Mouse (Mus musculus) embryonic facial prominence, embryonic 15.5 days (tissue): ENCODE data around the gene Snrpb. TPM values are rescaled to one million over a fixed set of nuclear protein-coding genes. Genes with fewer than 3 reads are reported as not detected.
A peak's percentile ranks its signal among the peaks of the same experiment; 100 is the strongest.

Experiments used
- ATAC-seq: fragments of 200-750 bp; cut with Nextera tagmentation; 2 replicates; pipeline ENCODE4 v1.8.0; 2017; ENCODE audit warnings: low read depth, moderate TSS enrichment; ENCODE audit not compliant: insufficient number of reproducible peaks, low FRiP score, low TSS enrichment
- H3K27ac ChIP-seq: fragments of 300-500 bp; sonication (generic); replicated peaks from 2 replicates; pipeline ENCODE4 v1.5.1; 2015; ENCODE audit warnings: mild to moderate bottlenecking, inconsistent platforms
- H3K27me3 ChIP-seq: fragments of 300-500 bp; sonication (generic); 2 replicates; pipeline ENCODE4 v1.6.1; 2015; ENCODE audit warnings: inconsistent platforms
- H3K36me3 ChIP-seq: fragments of 300-500 bp; sonication (generic); 2 replicates; pipeline ENCODE4 v1.6.1; 2015; ENCODE audit warnings: mild to moderate bottlenecking, inconsistent platforms
- H3K4me1 ChIP-seq: fragments of 300-500 bp; sonication (generic); 2 replicates; pipeline ENCODE4 v1.6.1; 2015; ENCODE audit warnings: inconsistent platforms
- H3K4me2 ChIP-seq: fragments of 300-500 bp; sonication (generic); replicated peaks from 2 replicates; pipeline ENCODE4 v1.6.1; 2015; ENCODE audit warnings: mild to moderate bottlenecking, inconsistent platforms
- H3K4me3 ChIP-seq: fragments of 300-500 bp; sonication (generic); replicated peaks from 2 replicates; pipeline ENCODE4 v1.5.1; 2015; ENCODE audit warnings: mild to moderate bottlenecking, inconsistent platforms
- H3K9ac ChIP-seq: fragments of 300-500 bp; sonication (generic); 2 replicates; pipeline ENCODE4 v1.6.1; 2015; ENCODE audit warnings: inconsistent platforms
- H3K9me3 ChIP-seq: fragments of 300-500 bp; sonication (generic); replicated peaks from 2 replicates; pipeline ENCODE4 v1.6.1; 2016; ENCODE audit warnings: inconsistent platforms
- WGBS: fragments of 180-500 bp; shearing (Covaris S2); methylation state at CpG from one replicate; pipeline ENCODE4 v1.1.7; 2015; 5-methylcytosine and 5-hydroxymethylcytosine counted together
- polyA plus RNA-seq: library from polyadenylated mRNA; unstranded; fragments of >200 nt; fragmentation: Nextera tagmentation; extraction: Ambion mirVana; gene quantifications from 2 replicates; pipeline ENCODE4 v1.2.1, GENCODE M21; 2015

Snrpb gene
- polyA plus RNA-seq = 531 and 540 TPM in 2 replicates

DNA sequence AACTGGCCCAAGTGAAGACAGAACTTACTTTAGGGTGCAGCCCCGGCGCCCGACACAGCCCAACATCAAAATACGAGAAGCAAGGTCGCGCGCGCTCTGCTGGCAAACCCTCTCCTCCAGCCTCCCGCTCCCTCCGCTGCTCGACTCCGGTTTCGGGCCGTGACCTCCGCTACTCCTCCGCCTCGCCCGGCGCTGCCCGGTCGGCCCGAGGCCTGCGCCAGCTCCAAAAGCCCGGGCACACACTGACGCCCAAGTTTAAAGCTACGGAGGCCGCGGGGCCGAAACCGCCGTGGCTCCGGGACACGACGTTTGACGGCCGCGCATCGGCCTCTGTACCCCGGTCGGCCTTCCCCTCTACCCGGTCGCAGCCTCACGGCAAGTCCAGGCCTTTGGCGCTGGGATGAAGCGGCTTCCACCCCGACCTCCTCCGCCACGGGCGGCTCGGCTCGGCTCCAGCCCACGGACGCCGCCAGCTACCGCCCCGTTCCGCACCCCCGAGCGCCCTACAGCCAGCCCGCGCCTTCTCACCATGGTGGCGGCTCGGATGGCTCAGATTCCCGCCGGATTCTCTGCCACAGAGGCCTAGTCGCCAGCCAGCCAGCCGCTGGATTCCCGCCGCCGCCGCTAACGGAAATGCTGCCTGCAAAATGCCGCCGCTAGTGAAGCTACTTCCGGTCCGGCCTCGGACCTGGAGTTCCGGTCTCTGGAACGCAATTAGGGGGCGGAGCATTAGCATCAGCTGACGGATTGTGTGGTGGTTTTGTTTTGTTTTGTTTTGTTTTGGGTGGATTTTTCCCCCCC is at the start of gene Snrpb:
Gene Snrpb, minus strand, starts transcription at position 698 of the 801 bp plus-strand sequence.
- no peaks in the 10 kb centered on the region for H3K9me3 ChIP-seq
- under 1% methylated on average over 81 of the region's 81 CpGs for WGBS
- H3K9ac ChIP-seq = peak within 1 kb of the TSS; percentile 100
- peak within 1 kb of the TSS; percentile 97 for H3K4me3 ChIP-seq
- H3K27me3 ChIP-seq = no peaks in the 10 kb centered on the region
- peaks cover 26% of the 10 kb centered on the region for H3K36me3 ChIP-seq
- H3K4me1 ChIP-seq = peaks cover 20% of the 10 kb centered on the region
- ATAC-seq = peak; percentile 91
- H3K4me2 ChIP-seq = peak within 1 kb of the TSS; percentile 76
- peak within 1 kb of the TSS; percentile 97 for H3K27ac ChIP-seq

DNA sequence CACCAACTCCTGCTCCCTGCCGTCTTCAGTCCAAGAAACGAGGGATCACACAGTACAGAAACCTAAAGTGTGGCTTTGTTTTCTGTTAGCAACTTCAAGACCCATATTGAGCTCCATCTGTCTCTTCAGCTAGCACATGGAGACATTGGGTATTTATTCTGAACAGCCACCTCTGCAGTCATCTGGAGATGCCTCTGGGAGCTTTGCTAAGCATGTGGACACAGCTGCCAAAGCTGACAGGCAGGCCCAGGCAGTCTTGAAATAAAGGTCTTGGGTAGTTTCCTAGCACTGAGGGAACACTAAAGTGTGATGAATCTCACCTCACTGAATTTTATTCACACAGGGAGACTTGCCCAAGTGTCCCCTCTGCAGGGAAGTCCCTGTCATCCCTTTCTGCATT is 32.4 kb upstream of the Snrpb start:
- H3K9ac ChIP-seq = no peak overlapping the region
- ATAC-seq = no peak
- 59% methylated on average over 2 of the region's 2 CpGs for WGBS
- no peaks in the 10 kb centered on the region for H3K27me3 ChIP-seq
- H3K4me2 ChIP-seq = no peak overlapping the region
- H3K36me3 ChIP-seq = no peaks in the 10 kb centered on the region
- no peak overlapping the region for H3K27ac ChIP-seq
- H3K9me3 ChIP-seq = no peaks in the 10 kb centered on the region
- H3K4me1 ChIP-seq = no peaks in the 10 kb centered on the region
- H3K4me3 ChIP-seq = no peak overlapping the region

DNA sequence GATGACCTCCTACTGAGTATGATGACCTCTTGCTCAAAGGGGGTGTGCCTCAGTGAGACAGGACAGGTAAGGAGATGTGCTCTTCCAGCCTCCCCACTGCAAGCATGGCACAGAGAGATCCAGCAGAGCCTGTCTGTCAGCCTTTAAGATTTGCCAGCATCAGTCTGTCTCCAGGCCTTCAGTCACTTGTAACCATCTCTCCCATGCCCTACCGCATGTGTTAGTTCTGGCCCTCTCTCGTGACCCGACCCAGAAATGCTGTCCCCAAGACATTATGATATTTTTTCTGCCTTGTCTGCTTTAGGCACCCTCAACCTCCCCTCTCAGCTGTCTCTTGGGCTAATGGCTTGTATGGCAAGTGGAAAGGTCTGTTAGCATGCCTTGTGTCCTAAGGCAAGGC is 30.4 kb upstream of the Snrpb start:
- no peaks in the 10 kb centered on the region for H3K27me3 ChIP-seq
- no peaks in the 10 kb centered on the region for H3K36me3 ChIP-seq
- ATAC-seq = no peak
- no peak overlapping the region for H3K27ac ChIP-seq
- no peak overlapping the region for H3K9ac ChIP-seq
- WGBS = 94% methylated on average over 3 of the region's 3 CpGs
- no peak overlapping the region for H3K4me3 ChIP-seq
- H3K4me1 ChIP-seq = no peaks in the 10 kb centered on the region
- H3K4me2 ChIP-seq = no peak overlapping the region
- no peaks in the 10 kb centered on the region for H3K9me3 ChIP-seq

DNA sequence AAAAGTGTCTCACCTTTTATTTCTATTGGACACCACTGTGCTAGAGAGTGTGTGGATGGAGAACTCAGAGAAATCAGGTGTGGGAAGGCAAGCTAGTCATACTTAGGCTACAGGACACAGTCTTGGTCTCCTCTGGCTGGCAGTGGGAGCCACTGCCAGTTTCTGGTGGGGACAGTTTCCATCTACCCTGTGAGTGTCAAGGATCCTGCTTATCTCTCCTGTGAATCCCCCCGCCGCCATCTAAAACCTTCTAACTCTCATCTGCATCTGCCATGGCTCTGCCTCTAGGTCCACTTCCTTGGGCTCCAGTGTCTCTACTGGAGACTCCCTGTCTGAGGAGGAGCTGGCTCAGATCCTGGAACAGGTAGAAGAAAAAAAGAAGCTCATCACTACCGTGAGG is 28.8 kb upstream of the Snrpb start:
- Histone ChIP-seq H3K9me3 (no peaks in the 10 kb centered on the region), H3K4me3 (no peak overlapping the region), H3K9ac (no peak overlapping the region), H3K36me3 (no peaks in the 10 kb centered on the region), H3K27me3 (no peaks in the 10 kb centered on the region), H3K27ac (no peak overlapping the region), H3K4me1 (no peaks in the 10 kb centered on the region), H3K4me2 (no peak overlapping the region)
- 94% methylated on average over 3 of the region's 3 CpGs for WGBS
- ATAC-seq = no peak

DNA sequence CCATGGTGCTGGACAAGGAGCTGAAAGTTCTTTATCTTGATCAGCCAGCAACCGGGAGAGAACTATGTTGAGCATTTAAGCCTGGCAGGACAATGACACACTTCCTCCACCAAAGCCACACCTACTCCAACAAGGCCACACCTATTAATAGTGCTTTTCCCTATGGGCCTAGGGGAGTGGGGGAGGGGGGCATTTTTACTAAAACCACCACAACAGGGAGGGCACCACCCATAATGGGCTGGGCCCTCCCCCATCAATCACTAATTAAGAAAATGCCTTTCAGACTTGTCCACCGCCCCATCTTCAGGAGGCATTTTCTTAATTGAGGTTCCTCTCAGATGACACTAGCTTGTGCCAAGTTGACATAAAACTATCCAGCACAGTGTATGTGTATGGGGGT is 28.2 kb upstream of the Snrpb start:
- Histone ChIP-seq H3K4me2 (no peak overlapping the region), H3K9ac (no peak overlapping the region)
- no peak for ATAC-seq

DNA sequence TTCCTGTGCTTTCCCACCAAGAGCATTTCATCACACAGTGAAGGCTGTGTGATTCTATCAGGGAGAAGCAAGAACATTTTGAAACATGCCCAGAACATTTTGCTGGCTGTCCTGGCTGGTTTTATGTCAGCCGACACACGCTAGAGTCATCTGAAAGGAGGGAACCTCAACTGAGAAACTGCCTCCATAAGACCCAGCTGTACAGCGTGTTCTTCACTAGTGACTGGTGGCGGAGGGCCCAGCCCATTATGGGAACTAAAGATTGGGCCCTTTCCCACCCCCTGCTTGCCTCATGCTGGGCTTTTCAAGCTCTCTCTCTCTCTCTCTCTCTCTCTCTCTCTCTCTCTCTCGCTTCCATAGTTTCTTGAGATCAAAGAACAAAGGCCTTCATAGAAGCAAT is 21.8 kb upstream of the Snrpb start:
- Histone ChIP-seq H3K27ac (no peak overlapping the region), H3K4me1 (no peaks in the 10 kb centered on the region), H3K36me3 (no peaks in the 10 kb centered on the region), H3K27me3 (no peaks in the 10 kb centered on the region), H3K4me2 (no peak overlapping the region), H3K4me3 (no peak overlapping the region), H3K9ac (no peak overlapping the region), H3K9me3 (no peaks in the 10 kb centered on the region)
- 44% methylated on average over 5 of the region's 5 CpGs for WGBS
- no peak for ATAC-seq

More for the DNA sequence above, 28.2 kb upstream of the Snrpb start:
- Histone ChIP-seq H3K9me3 (no peaks in the 10 kb centered on the region), H3K4me3 (no peak overlapping the region), H3K27ac (no peak overlapping the region), H3K36me3 (no peaks in the 10 kb centered on the region), H3K4me1 (no peaks in the 10 kb centered on the region), H3K27me3 (no peaks in the 10 kb centered on the region)
- WGBS = 64% methylated on average over 2 of the region's 2 CpGs

DNA sequence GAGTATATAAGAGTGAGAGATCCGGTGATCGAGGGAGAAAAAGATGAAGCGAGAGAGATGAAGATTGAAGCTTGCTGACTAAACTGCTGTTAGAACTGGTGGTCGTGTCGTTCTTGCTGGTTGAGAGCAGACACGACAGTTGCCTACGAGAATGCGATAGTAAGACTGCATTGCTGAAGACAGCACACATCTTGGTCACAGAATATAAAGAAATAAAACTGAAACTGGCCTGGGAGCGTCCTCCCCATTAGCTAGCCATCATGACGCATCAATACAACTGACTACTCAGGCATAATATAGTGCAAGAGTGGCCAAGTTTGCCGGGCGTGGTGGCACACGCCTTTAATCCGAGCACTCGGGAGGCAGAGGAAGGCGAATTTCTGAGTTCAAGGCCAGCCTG is 15.7 kb upstream of the Snrpb start, which contains the start of gene Tmc2:
Gene Tmc2, plus strand, starts transcription at position 301 of the 400 bp plus-strand sequence.
- no peak within 1 kb of the TSS for H3K9ac ChIP-seq
- no peaks in the 10 kb centered on the region for H3K36me3 ChIP-seq
- no peak within 1 kb of the TSS for H3K27ac ChIP-seq
- WGBS = 94% methylated on average over 16 of the region's 16 CpGs
- H3K4me3 ChIP-seq = no peak within 1 kb of the TSS
- H3K9me3 ChIP-seq = no peaks in the 10 kb centered on the region
- H3K4me1 ChIP-seq = no peaks in the 10 kb centered on the region
- no peak within 1 kb of the TSS for H3K4me2 ChIP-seq
- no peak for ATAC-seq
- no peaks in the 10 kb centered on the region for H3K27me3 ChIP-seq

DNA sequence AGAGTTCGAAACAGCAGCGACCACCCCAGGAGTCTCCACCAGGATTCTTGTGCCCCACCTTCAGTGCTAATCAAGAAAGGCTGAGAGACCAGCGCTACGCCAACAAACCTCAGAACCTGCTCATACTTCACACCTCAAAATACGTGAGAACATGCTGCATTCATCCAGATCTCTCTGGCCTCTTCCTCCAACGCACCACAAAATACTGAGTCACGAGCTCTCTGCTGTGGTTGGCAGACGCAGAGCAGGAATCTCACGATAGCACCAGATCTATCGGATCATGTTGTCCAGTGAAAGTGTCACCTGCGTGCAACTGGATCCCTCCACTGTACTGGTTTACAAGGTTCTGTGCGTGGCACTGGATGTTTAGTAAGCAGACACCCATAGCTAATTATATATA is 9.2 kb upstream of the Snrpb start:
- no peak overlapping the region for H3K4me2 ChIP-seq
- no peak for ATAC-seq
- H3K27me3 ChIP-seq = no peaks in the 10 kb centered on the region

DNA sequence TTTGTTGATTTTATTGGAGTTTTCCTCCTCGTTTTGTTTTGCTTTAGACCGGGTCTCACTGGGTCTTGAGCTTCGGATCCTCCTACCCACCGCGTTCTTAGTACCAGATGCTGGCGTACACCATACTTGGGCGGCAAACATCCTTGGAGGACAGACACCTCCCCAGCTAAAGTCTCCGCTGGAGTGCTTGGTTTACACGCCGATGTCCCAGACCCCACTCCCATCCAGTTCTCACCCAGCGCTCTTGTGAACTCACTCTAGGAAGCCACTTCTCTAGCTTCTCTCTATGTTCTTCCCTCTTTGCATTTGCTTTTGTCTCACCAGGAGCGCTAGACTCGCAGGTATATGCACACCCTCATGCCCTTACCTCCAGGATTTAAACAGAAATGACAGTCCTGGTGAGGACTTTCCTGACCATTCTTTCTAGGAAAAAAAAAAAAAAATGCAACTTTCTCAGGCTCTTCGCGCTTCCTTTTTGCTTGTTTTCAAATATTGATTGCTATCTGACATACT is 360 bp upstream of the Snrpb start:
- ATAC-seq = peak; percentile 61
- peak overlapping the region; percentile 100 for H3K9ac ChIP-seq
- H3K36me3 ChIP-seq = peaks cover 20% of the 10 kb centered on the region
- peak overlapping the region; percentile 97 for H3K4me3 ChIP-seq
- peak overlapping the region; percentile 76 for H3K4me2 ChIP-seq
- H3K9me3 ChIP-seq = no peaks in the 10 kb centered on the region
- H3K4me1 ChIP-seq = peaks cover 20% of the 10 kb centered on the region
- no peaks in the 10 kb centered on the region for H3K27me3 ChIP-seq
- peak overlapping the region; percentile 97 for H3K27ac ChIP-seq
- under 1% methylated on average over 15 of the region's 15 CpGs for WGBS

More for the DNA sequence above, 9.2 kb upstream of the Snrpb start:
- Histone ChIP-seq H3K9me3 (no peaks in the 10 kb centered on the region), H3K4me3 (no peak overlapping the region), H3K9ac (no peak overlapping the region), H3K27ac (no peak overlapping the region), H3K4me1 (no peaks in the 10 kb centered on the region), H3K36me3 (no peaks in the 10 kb centered on the region)
- 86% methylated on average over 12 of the region's 12 CpGs for whole genome bisulfite sequencing

DNA sequence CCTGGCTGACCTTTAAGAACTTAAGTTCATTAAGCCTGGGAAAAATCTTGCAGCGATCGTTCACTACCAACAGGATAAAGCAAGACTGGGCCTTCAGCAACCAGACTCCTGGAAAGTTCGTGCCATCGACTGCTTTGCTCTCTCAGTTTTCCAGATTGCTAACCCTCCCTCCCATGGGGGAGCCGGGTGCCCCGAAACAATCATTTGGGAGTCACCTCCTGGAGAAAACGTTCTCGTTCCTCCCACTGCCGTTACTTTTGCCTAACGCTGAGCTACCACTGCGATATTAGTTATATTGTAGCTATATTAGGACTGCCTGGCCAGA is 860 bp downstream of the Snrpb start:
- under 1% methylated on average over 11 of the region's 11 CpGs for WGBS
- Histone ChIP-seq H3K4me1 (peaks cover 20% of the 10 kb centered on the region), H3K9ac (peak overlapping the region; percentile 100), H3K9me3 (no peaks in the 10 kb centered on the region), H3K27me3 (no peaks in the 10 kb centered on the region), H3K4me3 (peak overlapping the region; percentile 97), H3K27ac (peak overlapping the region; percentile 97), H3K4me2 (peak overlapping the region; percentile 76), H3K36me3 (peaks cover 32% of the 10 kb centered on the region)
- no peak for ATAC-seq

DNA sequence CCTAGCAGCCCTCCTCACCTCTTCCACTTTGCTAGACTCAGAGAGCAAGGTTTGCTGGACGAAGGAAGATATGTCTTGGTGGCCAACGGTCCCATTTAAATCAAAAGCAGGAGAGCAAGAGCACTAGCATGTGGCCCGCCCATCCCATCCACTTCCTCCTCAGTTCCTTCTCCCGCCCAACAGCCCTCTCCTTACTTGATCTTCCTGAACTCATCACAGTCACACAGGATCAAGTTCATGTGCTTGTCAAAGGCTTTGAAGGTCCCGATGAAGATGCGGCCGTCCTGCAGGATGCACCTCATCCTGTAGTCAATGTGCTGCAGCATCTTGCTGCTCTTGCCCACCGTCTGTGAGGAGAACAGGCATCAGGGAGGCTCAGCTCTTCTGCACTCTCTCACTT is 2.4 kb downstream of the Snrpb start:
- 51% methylated on average over 8 of the region's 8 CpGs for WGBS
- peak overlapping the region; percentile 76 for H3K4me2 ChIP-seq
- no peak overlapping the region for H3K9ac ChIP-seq
- peaks cover 20% of the 10 kb centered on the region for H3K4me1 ChIP-seq
- H3K27me3 ChIP-seq = no peaks in the 10 kb centered on the region
- no peaks in the 10 kb centered on the region for H3K9me3 ChIP-seq
- no peak overlapping the region for H3K27ac ChIP-seq
- no peak for ATAC-seq
- H3K4me3 ChIP-seq = peak overlapping the region; percentile 97
- H3K36me3 ChIP-seq = peaks cover 47% of the 10 kb centered on the region

DNA sequence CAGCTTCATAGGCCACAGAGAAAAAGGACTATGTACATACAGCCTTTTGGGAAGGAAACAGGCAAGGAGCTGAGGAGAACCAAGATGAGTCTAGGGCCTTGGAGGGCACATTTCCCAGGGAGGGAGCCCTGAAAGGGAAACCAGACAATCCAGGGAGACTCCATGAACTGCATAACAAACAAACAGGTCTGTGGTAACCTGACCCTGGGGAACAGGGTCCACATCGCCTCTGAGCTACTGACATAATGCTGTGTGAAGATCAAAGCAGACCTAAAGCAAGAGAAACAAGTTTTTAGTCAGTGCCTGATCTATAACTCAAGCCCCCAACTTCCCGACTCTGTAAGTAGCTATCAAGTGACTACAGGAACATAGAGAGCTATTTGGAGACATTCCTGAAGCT is 7.5 kb downstream of the Snrpb start:
- Histone ChIP-seq H3K27ac (no peak overlapping the region), H3K27me3 (no peaks in the 10 kb centered on the region), H3K4me1 (peaks cover 3% of the 10 kb centered on the region; the same call in 1 of the 2 replicates), H3K9ac (no peak overlapping the region), H3K36me3 (peaks cover 77% of the 10 kb centered on the region), H3K9me3 (no peaks in the 10 kb centered on the region), H3K4me3 (no peak overlapping the region), H3K4me2 (no peak overlapping the region)
- 61% methylated on average over 2 of the region's 2 CpGs for WGBS
- ATAC-seq = no peak
